In the genomic region with DNA sequence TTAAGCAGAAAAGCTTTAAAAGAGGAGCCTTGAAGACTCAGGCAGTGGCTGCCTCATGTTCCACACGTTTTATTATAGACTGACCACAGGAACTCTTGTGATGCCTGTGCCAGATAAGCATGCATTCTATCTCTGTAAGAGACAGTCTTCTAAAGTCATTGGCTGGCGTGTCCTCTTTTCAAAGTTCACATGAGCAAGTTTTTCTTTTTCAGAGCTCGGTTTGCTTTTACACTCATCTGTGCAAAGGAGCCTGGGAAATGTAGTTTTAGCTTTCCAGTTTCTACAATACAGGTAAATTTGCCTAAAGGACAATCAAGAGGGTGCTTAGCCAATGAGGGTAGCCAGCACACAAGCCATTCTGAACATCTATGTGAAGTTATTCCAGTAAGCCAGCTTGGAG, we compare ENCODE assay signal across 25 mouse cellular contexts. TPM values are rescaled to one million over a fixed set of nuclear protein-coding genes. Genes with fewer than 3 reads are reported as not detected.
DNase-seq lines count a peak whose midpoint lies in the region; ATAC-seq and TF ChIP-seq lines count a peak whose summit lies in the region.
"Had no signal": no experiment of that assay in that cellular context is flagged by ENCODE, and none has a peak within 500 bp of the region (broad histone marks: within the 10 kb centered on the region; RNA-seq: fewer than 3 reads in every experiment).

No protein-coding gene starts in this region.

- no peak for TF ChIP-seq CTCF in liver, adult 2 months (IDR thresholded peaks at IDR 0.05; ENCODE audit: low read depth, low read length)
- TF ChIP-seq CTCF in CH12.LX (conservative IDR thresholded peaks at IDR 0.05 in 1 of 2, IDR thresholded peaks at IDR 0.05 in 1 of 2; ENCODE audit: low read depth in 2 of 2, low read length in 2 of 2): no peak
- TF ChIP-seq CTCF in hindbrain, postnatal 0 days (IDR thresholded peaks at IDR 0.05; ENCODE audit: low read depth): no peak

- dilution Hi-C loops in CH12.LX (cut with MboI; ENCODE audit: extremely low pct_ligation_motif_present, extremely low pct_unique_long_range_greater_than_20kb, low sequenced_read_pairs): no loop called here

- TF ChIP-seq POLR2A in liver, adult 2 months (IDR thresholded peaks at IDR 0.05; ENCODE audit: extremely low read depth, insufficient read depth, low read length): no peak
- no peak for TF ChIP-seq POLR2A in CH12.LX (IDR thresholded peaks at IDR 0.05; ENCODE audit: low read depth, low read length)

- H3K4me1 ChIP-seq in liver, adult 2 months (ENCODE audit: control insufficient read depth, insufficient read depth, low read length): peaks cover 4% of the 10 kb centered on the region
- H3K4me1 ChIP-seq in CH12.LX (ENCODE audit: control insufficient read depth in 1 of 2, insufficient read depth in 2 of 2): 0 out of 4 replicates have a peak, but pooled peaks cover 0 to 2% of the 10 kb centered on the region in 2 experiments
- no peaks in the 10 kb centered on the region for H3K4me1 ChIP-seq in hindbrain, postnatal 0 days (ENCODE audit: insufficient read depth, low read length)
- H3K4me1 ChIP-seq: heart, embryonic 10.5 days; hindbrain, embryonic 12.5 days had no signal

- no peak overlapping the region for H3K27ac ChIP-seq in liver, adult 2 months (replicated peaks; ENCODE audit: insufficient read depth, low read depth, low read length)
- H3K27ac ChIP-seq in CH12.LX (ENCODE audit: insufficient read depth, low read depth): no peak overlapping the region
- no peak overlapping the region for H3K27ac ChIP-seq in hindbrain, postnatal 0 days
- H3K27ac ChIP-seq: embryonic facial prominence, embryonic 15.5 days; forebrain, embryonic 10.5 days; gastrocnemius, adult 2 months; heart, embryonic 10.5 days; hindbrain, embryonic 12.5 days had no signal

- peaks cover 30% of the 10 kb centered on the region; the same call in 1 of the 2 replicates for H3K79me2 ChIP-seq in liver, adult 2 months (ENCODE audit: control insufficient read depth, insufficient read depth, low read length)
- no peaks in the 10 kb centered on the region for H3K79me2 ChIP-seq in CH12.LX (replicated peaks; ENCODE audit: control insufficient read depth, extremely low read depth, insufficient read depth, poor library complexity, severe bottlenecking)

- H3K9ac ChIP-seq in liver, adult 2 months (ENCODE audit: low read depth, low read length): no peak overlapping the region
- no peak overlapping the region for H3K9ac ChIP-seq in CH12.LX (ENCODE audit: insufficient read depth, low read depth)
- no peak overlapping the region for H3K9ac ChIP-seq in hindbrain, postnatal 0 days (replicated peaks; ENCODE audit: low read length)
- H3K9ac ChIP-seq: embryonic facial prominence, embryonic 15.5 days; hindbrain, embryonic 12.5 days had no signal

- 27% methylated on average over 3 of the region's 3 CpGs for WGBS in liver, adult 2 months
- WGBS in hindbrain, postnatal 0 days: 74% methylated on average over 3 of the region's 3 CpGs

- TF ChIP-seq RAD21 in CH12.LX (IDR thresholded peaks at IDR 0.05; ENCODE audit: low read depth, low read length): no peak

- no peak overlapping the region for H3K4me3 ChIP-seq in liver, adult 2 months (ENCODE audit: insufficient read depth, low read depth, low read length)
- no peak overlapping the region for H3K4me3 ChIP-seq in CH12.LX (replicated peaks in 1 of 3; ENCODE audit: low read depth in 2 of 3, low read length in 2 of 3, poor library complexity in 1 of 3)
- no peak overlapping the region for H3K4me3 ChIP-seq in hindbrain, postnatal 0 days (ENCODE audit: low read length)
- H3K4me3 ChIP-seq: embryonic facial prominence, embryonic 15.5 days; erythroblast, embryonic 14.5 days; forebrain, embryonic 10.5 days; gastrocnemius, adult 2 months; heart, embryonic 10.5 days; hindbrain, embryonic 12.5 days had no signal

- H3K27me3 ChIP-seq in liver, adult 2 months (ENCODE audit: control insufficient read depth, insufficient read depth, low read length): no peaks in the 10 kb centered on the region
- H3K27me3 ChIP-seq in CH12.LX (replicated peaks): peaks cover 2% of the 10 kb centered on the region
- H3K27me3 ChIP-seq in hindbrain, postnatal 0 days (ENCODE audit: insufficient read depth, low read length): no peaks in the 10 kb centered on the region
- H3K27me3 ChIP-seq: embryonic facial prominence, embryonic 15.5 days had no signal

- intact Hi-C loops in gastrocnemius, postnatal 14 days (cut with DNase I; ENCODE audit: low total_unique reads): no loop called here

- no peak for ATAC-seq in hindbrain, postnatal 0 days
- ATAC-seq: CD4-positive, CD25-positive, alpha-beta regulatory T cell, adult 4 months; forebrain, embryonic 14.5 days; hindbrain, embryonic 16.5 days had no signal

- no peak for TF ChIP-seq EP300 in CH12.LX (IDR thresholded peaks at IDR 0.05; ENCODE audit: low read length)

- no peaks in the 10 kb centered on the region for H3K9me3 ChIP-seq in CH12.LX (replicated peaks; ENCODE audit: low read length)
- no peaks in the 10 kb centered on the region for H3K9me3 ChIP-seq in hindbrain, postnatal 0 days (ENCODE audit: low read length)
- H3K9me3 ChIP-seq: embryonic facial prominence, embryonic 15.5 days; forebrain, embryonic 10.5 days; heart, embryonic 10.5 days; hindbrain, embryonic 12.5 days had no signal

- in situ Hi-C loops in CH12.LX (cut with MboI; ENCODE audit: low pct_ligation_motif_present, low pct_unique_long_range_greater_than_20kb, low sequenced_read_pairs): no loop called here

- DNase-seq in liver, adult 2 months (ENCODE audit: extremely low read depth, low read depth, low spot score): peak; percentile 64
- DNase-seq in liver (no peak), CH12.LX (ENCODE audit: extremely low read depth) (no peak), ZHBTc4 (ENCODE audit: low read depth, low spot score) (peak; percentile 18)
- DNase-seq in thymus, postnatal 36 days: no peak
- DNase-seq in gastrocnemius, postnatal 14 days: no peak
- DNase-seq in hindbrain, postnatal 0 days (ENCODE audit: low spot score): no peak
- DNase-seq: adrenal gland, postnatal 10 days; B cell, adult 2 months; cerebellum, adult 11-12 months; cerebellum, postnatal 10 days; embryo, embryonic 11 days; gastrocnemius, adult 2 months; gastrocnemius, postnatal 36 days; heart, adult 18-20 months; heart, postnatal 10 days; heart, postnatal 4 days had no signal

- no peaks in the 10 kb centered on the region for H3K36me3 ChIP-seq in liver, adult 2 months (ENCODE audit: control insufficient read depth, insufficient read depth, low read length)
- no peaks in the 10 kb centered on the region for H3K36me3 ChIP-seq in CH12.LX (replicated peaks in 1 of 2; ENCODE audit: control insufficient read depth in 1 of 2, insufficient read depth in 1 of 2, low read length in 1 of 2)
- H3K36me3 ChIP-seq in hindbrain, postnatal 0 days (ENCODE audit: insufficient read depth, low read length): no peaks in the 10 kb centered on the region
- H3K36me3 ChIP-seq: embryonic facial prominence, embryonic 15.5 days; forebrain, embryonic 10.5 days; heart, embryonic 10.5 days; hindbrain, embryonic 12.5 days had no signal

- no peak overlapping the region for H3K4me2 ChIP-seq in CH12.LX (ENCODE audit: insufficient read depth, low read depth, poor library complexity, severe bottlenecking)
- no peak overlapping the region for H3K4me2 ChIP-seq in hindbrain, postnatal 0 days (ENCODE audit: low read depth, low read length)
- H3K4me2 ChIP-seq: embryonic facial prominence, embryonic 15.5 days; hindbrain, embryonic 12.5 days had no signal

TF ChIP-seq in CH12.LX, 34 proteins besides CTCF, POLR2A, EP300 and RAD21:
- no peak for TF ChIP-seq CHD1 (IDR thresholded peaks at IDR 0.05; ENCODE audit: low read depth, low read length)
- TF ChIP-seq HCFC1 (IDR thresholded peaks at IDR 0.05; ENCODE audit: low read depth, low read length): peak; percentile 61
TF ChIP-seq in CH12.LX: peak in this region for 1.

RNA-seq across cellular contexts. Expression of a gene that starts 51.5 kb away (rescaled TPM):
- 36.2 and 46.2 TPM in 2 replicates for total RNA-seq in liver, adult 2 months (2014; rRNA removed)
- polyA plus RNA-seq in liver, adult 2 months (2012; rRNA removed): 35.6 and 37.3 TPM in 2 replicates
- total RNA-seq in CH12.LX (2012; rRNA removed) (not detected in 2 replicates), CH12.LX (2014; rRNA removed) (not detected in 2 replicates)
- not detected in 2 replicates for polyA plus RNA-seq in CH12.LX (2012; ENCODE audit: insufficient read length, low read depth)
- total RNA-seq in gastrocnemius, postnatal 14 days (2021): 1 to 10 TPM; 3.8 to 5.2 TPM
- 35.4 and 43.8 TPM in 2 replicates for total RNA-seq in hindbrain, postnatal 0 days (2014; rRNA removed)
- 19.8 and 21.2 TPM in 2 replicates for polyA plus RNA-seq in hindbrain, postnatal 0 days (2015; fragmentation: Nextera tagmentation; extraction: Ambion mirVana)
- polyA plus RNA-seq: erythroblast, embryonic 14.5 days had no signal

Comparison
In these comparisons a context has a peak if more than half of its experiments do, and no peak if none do; other contexts are left out.
1. DNase-seq: peak in liver, adult 2 months (single experiment) and ZHBTc4 (single experiment); none in liver (single experiment), CH12.LX (single experiment), thymus, postnatal 36 days (0 of 2), gastrocnemius, postnatal 14 days (single experiment) and hindbrain, postnatal 0 days (single experiment).
2. RNA of a gene that starts 51.5 kb away (total RNA-seq): 36.2 to 46.2 TPM in liver, adult 2 months, 35.4 to 43.8 TPM in hindbrain, postnatal 0 days and 3.8 to 5.2 TPM in gastrocnemius, postnatal 14 days; not detected in CH12.LX; every median in the first group is over 4 times any median in the second.